Mouse (Mus musculus) lung, embryonic 14.5 days (tissue): ENCODE results near the gene Shb. TPM values are rescaled to one million over a fixed set of nuclear protein-coding genes. Genes with fewer than 3 reads are reported as not detected.

ENCODE experiments used
- ATAC-seq: fragments of 200-750 bp; cut with Nextera tagmentation; 2 replicates; pipeline ENCODE4 v1.8.0; 2017; ENCODE audit warnings: mild to moderate bottlenecking, moderate TSS enrichment, moderate library complexity; ENCODE audit not compliant: insufficient read depth
- DNase-seq: peaks from one replicate; pipeline ENCODE4 v3.0.0-alpha.2; 2015
- H3K27ac ChIP-seq: fragments of 300-500 bp; sonication (generic); 2 replicates; pipeline ENCODE4 v1.5.1; 2014; ENCODE audit warnings: low read depth, mild to moderate bottlenecking, moderate library complexity
- H3K27me3 ChIP-seq: fragments of 300-500 bp; sonication (generic); 2 replicates; pipeline ENCODE4 v1.6.1; 2014; ENCODE audit warnings: low read length, control low read depth; ENCODE audit not compliant: insufficient read depth
- H3K36me3 ChIP-seq: fragments of 300-500 bp; sonication (generic); 2 replicates; pipeline ENCODE4 v1.6.1; 2014; ENCODE audit warnings: control low read depth; ENCODE audit not compliant: insufficient read depth
- H3K4me1 ChIP-seq: fragments of 300-500 bp; sonication (generic); 2 replicates; pipeline ENCODE4 v1.6.1; 2014; ENCODE audit warnings: antibody characterized with exemption, control low read depth; ENCODE audit not compliant: insufficient read depth
- H3K4me2 ChIP-seq: fragments of 300-500 bp; sonication (generic); 2 replicates; pipeline ENCODE4 v1.6.1; 2014; ENCODE audit warnings: mild to moderate bottlenecking
- H3K4me3 ChIP-seq: fragments of 300-500 bp; sonication (generic); 2 replicates; pipeline ENCODE4 v1.5.1; 2014; ENCODE audit warnings: low read depth, low read length
- H3K9ac ChIP-seq: fragments of 300-500 bp; sonication (generic); 2 replicates; pipeline ENCODE4 v1.6.1; 2014
- H3K9me3 ChIP-seq: fragments of 300-500 bp; sonication (generic); 2 replicates; pipeline ENCODE4 v1.6.1; 2016; ENCODE audit warnings: low read depth, low read length, control low read depth
- CTCF ChIP-seq: IDR thresholded peaks from 2 replicates; pipeline ENCODE4 v1.5.1; 2016; ENCODE audit warnings: antibody characterized with exemption, low read depth
- WGBS: fragments of 180-500 bp; shearing (Covaris S2); extraction: QIAGEN DNeasy Blood & Tissue Kit; methylation state at CpG from one replicate; pipeline ENCODE4 v1.1.7; 2014; 5-methylcytosine and 5-hydroxymethylcytosine counted together
- polyA plus RNA-seq: library from polyadenylated mRNA; unstranded; fragments of >200 nt; fragmentation: Nextera tagmentation; extraction: Ambion mirVana; gene quantifications from 2 replicates; pipeline ENCODE4 v1.2.1, GENCODE M21; 2014

The Shb gene
- polyA plus RNA-seq, 1 experiment from 2014 or later, result 10.6 TPM

- Histone ChIP-seq H3K4me1 (peaks cover 3% of the 10 kb centered on the region; the same call in 1 of the 2 replicates), H3K36me3 (peaks cover 40% of the 10 kb centered on the region), H3K27me3 (no peaks in the 10 kb centered on the region), H3K9me3 (no peaks in the 10 kb centered on the region), H3K4me3 (no peak overlapping the region), H3K27ac (no peak overlapping the region), H3K4me2 (no peak overlapping the region), H3K9ac (no peak overlapping the region)
- DNase-seq, result no peak
- TF ChIP-seq CTCF, result no peak
- WGBS, result 75% methylated on average over 7 of the region's 7 CpGs
- no peak for ATAC-seq
Observed at GRCm38 (mm10) chr4:45443652-45444051, 88.6 kb downstream of the Shb start.

GRCm38 (mm10) chr4:45442237-45442636, 90.0 kb downstream of the Shb start:
- Histone ChIP-seq H3K36me3 (peaks cover 40% of the 10 kb centered on the region), H3K4me1 (peaks cover 3% of the 10 kb centered on the region; the same call in 1 of the 2 replicates), H3K9ac (no peak overlapping the region), H3K27me3 (no peaks in the 10 kb centered on the region), H3K9me3 (no peaks in the 10 kb centered on the region), H3K4me3 (no peak overlapping the region), H3K27ac (no peak overlapping the region), H3K4me2 (no peak overlapping the region)
- 47% methylated on average over 3 of the region's 3 CpGs for WGBS
- no peak for ATAC-seq
- TF ChIP-seq CTCF, result peak; percentile 55
- peak; percentile 38 for DNase-seq

GRCm38 (mm10) chr4:45441778-45442177, 90.5 kb downstream of the Shb start:
- DNase-seq (no peak), ATAC-seq (no peak)
- Histone ChIP-seq H3K27ac (no peak overlapping the region), H3K27me3 (no peaks in the 10 kb centered on the region), H3K9me3 (no peaks in the 10 kb centered on the region), H3K4me1 (peaks cover 4% of the 10 kb centered on the region; the same call in 1 of the 2 replicates), H3K9ac (no peak overlapping the region), H3K36me3 (peaks cover 35% of the 10 kb centered on the region), H3K4me2 (no peak overlapping the region), H3K4me3 (no peak overlapping the region)
- WGBS, result 56% methylated on average over 1 of the region's 1 CpGs
- no peak for TF ChIP-seq CTCF

- H3K4me2 ChIP-seq, result no peak overlapping the region
- peaks cover 15% of the 10 kb centered on the region for H3K4me1 ChIP-seq
- ATAC-seq (no peak), DNase-seq (no peak)
- H3K9ac ChIP-seq, result no peak overlapping the region
- H3K27ac ChIP-seq, result no peak overlapping the region
- peaks cover 14% of the 10 kb centered on the region for H3K36me3 ChIP-seq
- WGBS, result 24% methylated on average over 5 of the region's 5 CpGs
- no peak for TF ChIP-seq CTCF
- H3K4me3 ChIP-seq, result no peak overlapping the region
- H3K9me3 ChIP-seq, result no peaks in the 10 kb centered on the region
- no peaks in the 10 kb centered on the region for H3K27me3 ChIP-seq
Observed at GRCm38 (mm10) chr4:45439281-45439680, 93.0 kb downstream of the Shb start.

- WGBS, result 47% methylated on average over 3 of the region's 3 CpGs
- no peak overlapping the region for H3K4me3 ChIP-seq
- ATAC-seq (no peak), DNase-seq (no peak)
- peaks cover 4% of the 10 kb centered on the region for H3K36me3 ChIP-seq
- no peak overlapping the region for H3K4me2 ChIP-seq
- no peak overlapping the region for H3K9ac ChIP-seq
- H3K27ac ChIP-seq, result no peak overlapping the region
- H3K27me3 ChIP-seq, result no peaks in the 10 kb centered on the region
- TF ChIP-seq CTCF, result no peak
- H3K9me3 ChIP-seq, result no peaks in the 10 kb centered on the region
- H3K4me1 ChIP-seq, result peaks cover 12% of the 10 kb centered on the region
Observed at GRCm38 (mm10) chr4:45437010-45437409, 95.3 kb downstream of the Shb start.

GRCm38 (mm10) chr4:45436383-45436913, 95.8 kb downstream of the Shb start:
- H3K4me1 ChIP-seq, result peaks cover 12% of the 10 kb centered on the region
- no peak for TF ChIP-seq CTCF
- H3K4me2 ChIP-seq, result no peak overlapping the region
- peak; percentile 16; the same call in 1 of the 2 replicates for ATAC-seq
- WGBS, result 51% methylated on average over 7 of the region's 7 CpGs
- no peak overlapping the region for H3K27ac ChIP-seq
- peaks cover 3% of the 10 kb centered on the region; the same call in 1 of the 2 replicates for H3K36me3 ChIP-seq
- no peak overlapping the region for H3K9ac ChIP-seq
- no peak for DNase-seq
- H3K27me3 ChIP-seq, result no peaks in the 10 kb centered on the region
- H3K9me3 ChIP-seq, result no peaks in the 10 kb centered on the region
- no peak overlapping the region for H3K4me3 ChIP-seq

GRCm38 (mm10) chr4:45435899-45436298, 96.4 kb downstream of the Shb start:
- ATAC-seq (no peak; the same call in 1 of the 2 replicates), DNase-seq (peak; percentile 56)
- TF ChIP-seq CTCF, result peak; percentile 29; the same call in 1 of the 2 replicates
- 40% methylated on average over 2 of the region's 2 CpGs for WGBS
- H3K4me2 ChIP-seq, result no peak overlapping the region
- no peak overlapping the region for H3K9ac ChIP-seq
- H3K36me3 ChIP-seq, result peaks cover 3% of the 10 kb centered on the region; the same call in 1 of the 2 replicates
- no peaks in the 10 kb centered on the region for H3K9me3 ChIP-seq
- H3K27ac ChIP-seq, result peak overlapping the region; percentile 25; the same call in 1 of the 2 replicates
- peaks cover 12% of the 10 kb centered on the region for H3K4me1 ChIP-seq
- H3K27me3 ChIP-seq, result no peaks in the 10 kb centered on the region
- no peak overlapping the region for H3K4me3 ChIP-seq

GRCm38 (mm10) chr4:45434681-45435080, 97.6 kb downstream of the Shb start:
- Histone ChIP-seq H3K4me2 (no peak overlapping the region), H3K27ac (no peak overlapping the region), H3K4me1 (peaks cover 12% of the 10 kb centered on the region), H3K9me3 (no peaks in the 10 kb centered on the region), H3K36me3 (0 out of 2 replicates have a peak, but pooled peaks cover 3% of the 10 kb centered on the region), H3K4me3 (no peak overlapping the region), H3K9ac (no peak overlapping the region), H3K27me3 (no peaks in the 10 kb centered on the region)
- no peak for TF ChIP-seq CTCF
- ATAC-seq (no peak), DNase-seq (no peak)
- 70% methylated on average over 4 of the region's 4 CpGs for WGBS
